Mouse (Mus musculus) ES-E14 (cell line): ENCODE data around the gene Map4k2.

Source experiments
- CHD2 ChIP-seq: IDR thresholded peaks from 2 replicates; pipeline ENCODE4 v1.6.1; 2014; ENCODE audit warnings: mild to moderate bottlenecking, low read depth, low read length, inconsistent platforms
- HCFC1 ChIP-seq: IDR thresholded peaks from 2 replicates; pipeline ENCODE4 v1.6.1; 2012; ENCODE audit warnings: low read length, inconsistent platforms, borderline replicate concordance; ENCODE audit not compliant: insufficient read depth
- MAFK ChIP-seq: IDR thresholded peaks from 2 replicates; pipeline ENCODE4 v1.6.1; 2014; ENCODE audit warnings: mild to moderate bottlenecking, low read depth, low read length, inconsistent platforms; ENCODE audit not compliant: insufficient read depth
- ZNF384 ChIP-seq: IDR thresholded peaks from 2 replicates; pipeline ENCODE4 v1.6.1; 2012; ENCODE audit warnings: low read depth, low read length, inconsistent platforms

- TF ChIP-seq MAFK (no peak), CHD2 (no peak), HCFC1 (no peak), ZNF384 (no peak)
Observed at GRCm38 (mm10) chr19:6361291-6361690, 20.4 kb downstream of the Map4k2 start.
